ENCODE assay signal across 9 mouse cellular contexts in the genomic region with DNA sequence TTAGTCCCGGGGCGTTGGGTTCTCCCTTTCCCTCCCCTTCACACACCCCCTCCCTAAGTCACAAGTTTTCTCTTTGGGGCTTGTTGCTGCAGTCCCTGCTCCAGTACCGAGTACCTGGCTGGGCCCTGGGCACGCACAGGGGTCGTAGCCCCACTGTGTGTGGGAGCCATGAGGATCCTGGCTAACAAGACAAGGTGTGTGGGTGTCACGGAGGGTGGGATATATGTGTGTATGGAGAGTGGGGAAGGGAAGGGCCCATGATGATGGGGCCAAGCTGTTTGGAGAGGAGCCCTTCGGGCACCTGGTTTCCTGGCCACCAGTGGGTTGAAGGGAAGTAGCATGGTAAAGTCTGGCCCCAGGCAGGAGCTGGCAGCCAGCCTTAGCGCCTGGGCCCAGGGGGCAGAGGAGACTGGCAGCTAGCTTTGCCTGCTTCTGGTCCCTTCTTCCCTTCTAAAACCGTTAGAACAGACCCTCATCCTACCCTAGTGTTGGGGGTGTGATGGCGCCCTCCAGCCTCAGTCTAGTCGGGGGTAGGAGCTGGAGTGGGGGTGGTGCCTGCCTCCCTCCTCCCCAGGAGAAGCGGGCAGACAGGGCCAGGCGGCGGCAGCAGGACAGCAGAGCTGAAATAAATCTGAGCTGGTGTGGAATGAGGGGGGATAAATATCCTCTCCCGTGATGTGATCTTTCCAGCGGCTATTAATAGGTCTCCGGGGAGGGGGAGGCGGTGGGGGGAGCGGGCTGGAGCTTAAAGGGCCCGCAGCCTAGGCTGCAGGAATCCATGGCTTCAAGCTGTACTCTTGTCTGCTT. TPM values are rescaled to one million over a fixed set of nuclear protein-coding genes. Genes with fewer than 3 reads are reported as not detected.
DNase-seq lines count a peak whose midpoint lies in the region; ATAC-seq and TF ChIP-seq lines count a peak whose summit lies in the region.
"Had no signal": no experiment of that assay in that cellular context is flagged by ENCODE, and none has a peak within 500 bp of the region (broad histone marks: within the 10 kb centered on the region; RNA-seq: fewer than 3 reads in every experiment).

No protein-coding gene starts in this region.

- H3K4me1 ChIP-seq in embryonic facial prominence, embryonic 10.5 days, result peaks cover 77% of the 10 kb centered on the region
- peaks cover 52 to 66% of the 10 kb centered on the region in 2 experiments for H3K4me1 ChIP-seq in heart, embryonic 14.5 days (ENCODE audit: control insufficient read depth in 2 of 2, insufficient read depth in 2 of 2, low read length in 2 of 2)

- H3K9me3 ChIP-seq in embryonic facial prominence, embryonic 10.5 days, result no peaks in the 10 kb centered on the region
- H3K9me3 ChIP-seq in heart, embryonic 14.5 days (ENCODE audit: control insufficient read depth, low read length), result no peaks in the 10 kb centered on the region

- peak overlapping the region; percentile 56 for H3K4me3 ChIP-seq in embryonic facial prominence, embryonic 10.5 days
- H3K4me3 ChIP-seq in heart, embryonic 14.5 days (ENCODE audit: control insufficient read depth in 1 of 2, insufficient read depth in 1 of 2, low read depth in 1 of 2, low read length in 2 of 2), result peak overlapping the region; percentile 43 to 55
- H3K4me3 ChIP-seq in myocyte, result peak overlapping the region; percentile 41

- intact Hi-C loops in left cerebral cortex, postnatal 25 days (cut with DNase I), result no loop called here

- H3K27me3 ChIP-seq in embryonic facial prominence, embryonic 10.5 days (replicated peaks; ENCODE audit: low read depth, poor library complexity, severe bottlenecking), result peaks cover 7% of the 10 kb centered on the region; the same call in 1 of the 2 replicates
- no peaks in the 10 kb centered on the region for H3K27me3 ChIP-seq in heart, embryonic 14.5 days (ENCODE audit: control insufficient read depth, insufficient read depth, low read length)
- no peaks in the 10 kb centered on the region for H3K27me3 ChIP-seq in myocyte (ENCODE audit: control insufficient read depth, insufficient read depth, insufficient read length)

- H3K79me2 ChIP-seq in myocyte (ENCODE audit: control insufficient read depth, insufficient read depth), result peaks cover 43% of the 10 kb centered on the region

- peak overlapping the region; percentile 93 for H3K27ac ChIP-seq in embryonic facial prominence, embryonic 10.5 days (replicated peaks)
- peak overlapping the region; percentile 98 to 99 for H3K27ac ChIP-seq in heart, embryonic 14.5 days (replicated peaks in 1 of 2; ENCODE audit: control insufficient read depth in 1 of 2, insufficient read depth in 1 of 2, low read depth in 2 of 2, low read length in 2 of 2)

- DNase-seq in urinary bladder, adult 2 months (ENCODE audit: low spot score), result peak; percentile 50
- no peak for DNase-seq in urinary bladder, postnatal 14 days (ENCODE audit: low spot score)
- peak; percentile 77 for DNase-seq in embryonic facial prominence, embryonic 10.5 days (ENCODE audit: low spot score)
- peak; percentile 73 to 82 for DNase-seq in kidney, postnatal 4 days
- DNase-seq in left cerebral cortex, postnatal 25 days (ENCODE audit: low spot score in 2 of 2), result no peak

- peak overlapping the region; percentile 95 for H3K4me2 ChIP-seq in heart, embryonic 14.5 days (ENCODE audit: low read length)
- H3K4me2 ChIP-seq in myocyte (ENCODE audit: low read depth), result peak overlapping the region; percentile 96

- WGBS in embryonic facial prominence, embryonic 10.5 days, result 4% methylated on average over 20 of the region's 20 CpGs
- 5% methylated on average over 18 of the region's 20 CpGs for WGBS in heart, embryonic 14.5 days

- peak overlapping the region; percentile 18 for H3ac ChIP-seq in myocyte (ENCODE audit: control insufficient read depth, insufficient read length)

- ATAC-seq in heart, embryonic 14.5 days (ENCODE audit: insufficient number of reproducible peaks, insufficient read depth, low FRiP score, low read depth), result peak; percentile 44
- no peak for ATAC-seq in monocyte, adult 5-6 weeks (replicated peaks; ENCODE audit: insufficient number of reproducible peaks, low FRiP score, low TSS enrichment, poor library complexity, severe bottlenecking)

- H3K9ac ChIP-seq in heart, embryonic 14.5 days (ENCODE audit: low read length), result peak overlapping the region; percentile 77

- peaks cover 46% of the 10 kb centered on the region for H3K36me3 ChIP-seq in embryonic facial prominence, embryonic 10.5 days (replicated peaks)
- peaks cover 36% of the 10 kb centered on the region for H3K36me3 ChIP-seq in heart, embryonic 14.5 days (ENCODE audit: control insufficient read depth, insufficient read depth, low read length)
- peaks cover 21% of the 10 kb centered on the region for H3K36me3 ChIP-seq in myocyte (ENCODE audit: control insufficient read depth, insufficient read depth)

- TF ChIP-seq POLR2A in myocyte (IDR thresholded peaks at IDR 0.05; ENCODE audit: insufficient read length, low read depth), result peak; percentile 81

TF ChIP-seq in myocyte, 11 proteins besides CTCF, POLR2A, EP300 and RAD21:
- peak; percentile 80 for TF ChIP-seq POLR2AphosphoS2 (IDR thresholded peaks at IDR 0.05; ENCODE audit: insufficient read length, low read depth)
- TF ChIP-seq USF1 (IDR thresholded peaks at IDR 0.05; ENCODE audit: low read depth), result no peak
- TF ChIP-seq TCF3 (IDR thresholded peaks at IDR 0.05; ENCODE audit: insufficient read length, low read depth), result no peak
- peak in 1 of 3 experiments; percentile 11 for TF ChIP-seq MYOD1 (IDR thresholded peaks at IDR 0.05; ENCODE audit: control insufficient read depth in 1 of 3, insufficient read length in 2 of 3, low read depth in 2 of 3)
TF ChIP-seq in myocyte: peak in this region for 2.

RNA-seq across cellular contexts. Expression of a gene that starts 16.9 kb away (rescaled TPM):
- 11.1 and 29.7 TPM in 2 replicates for polyA plus RNA-seq in urinary bladder, adult 2 months (2012; rRNA removed)
- polyA plus RNA-seq in embryonic facial prominence, embryonic 10.5 days (2016; fragmentation: Nextera tagmentation; extraction: Ambion mirVana), result 7.4 and 7.7 TPM in 2 replicates
- polyA plus RNA-seq in heart, embryonic 14.5 days (2014; fragmentation: Nextera tagmentation; extraction: Ambion mirVana), result 12.1 and 12.5 TPM in 2 replicates
- polyA plus RNA-seq in myocyte (2012; fragmentation: generic; extraction: Trizol), result 35.4 TPM
- 10 to 100 TPM; 60.3 to 60.9 TPM for total RNA-seq in left cerebral cortex, postnatal 25 days (2021)
- total RNA-seq in monocyte, adult 5-6 weeks (2017), result 2.8 to 14.1 TPM (median 2.8 TPM) in 3 replicates

RNA-seq across cellular contexts. Expression of a gene that starts 44.8 kb away (rescaled TPM):
- polyA plus RNA-seq in urinary bladder, adult 2 months (2012; rRNA removed), result 788 and 1,023 TPM in 2 replicates
- polyA plus RNA-seq in embryonic facial prominence, embryonic 10.5 days (2016; fragmentation: Nextera tagmentation; extraction: Ambion mirVana), result 0.41 and 0.59 TPM in 2 replicates
- not detected in 2 replicates for polyA plus RNA-seq in heart, embryonic 14.5 days (2014; fragmentation: Nextera tagmentation; extraction: Ambion mirVana)
- not detected for polyA plus RNA-seq in myocyte (2012; fragmentation: generic; extraction: Trizol)
- total RNA-seq in left cerebral cortex, postnatal 25 days (2021), result not detected
- not detected in 3 replicates for total RNA-seq in monocyte, adult 5-6 weeks (2017)
- polyA plus RNA-seq: spleen, adult 2 months had no signal

RNA-seq across cellular contexts. Expression of a gene that starts 58.6 kb away (rescaled TPM):
- polyA plus RNA-seq in urinary bladder, adult 2 months (2012; rRNA removed), result 0.28 and 0.63 TPM in 2 replicates
- polyA plus RNA-seq in embryonic facial prominence, embryonic 10.5 days (2016; fragmentation: Nextera tagmentation; extraction: Ambion mirVana), result not detected in 2 replicates
- not detected in 2 replicates for polyA plus RNA-seq in heart, embryonic 14.5 days (2014; fragmentation: Nextera tagmentation; extraction: Ambion mirVana)
- polyA plus RNA-seq in myocyte (2012; fragmentation: generic; extraction: Trizol), result not detected
- not detected for total RNA-seq in left cerebral cortex, postnatal 25 days (2021)
- not detected in 3 replicates for total RNA-seq in monocyte, adult 5-6 weeks (2017)

Comparison
In these comparisons a context has a peak if more than half of its experiments do, and no peak if none do; other contexts are left out.
1. DNase-seq: peak in urinary bladder, adult 2 months (single experiment), embryonic facial prominence, embryonic 10.5 days (single experiment) and kidney, postnatal 4 days (2 of 2); none in urinary bladder, postnatal 14 days (single experiment) and left cerebral cortex, postnatal 25 days (0 of 2).
2. RNA of a gene that starts 44.8 kb away (polyA plus RNA-seq): 788 to 1,023 TPM in urinary bladder, adult 2 months; 0.41 to 0.59 TPM in embryonic facial prominence, embryonic 10.5 days, not detected in heart, embryonic 14.5 days and not detected in myocyte (single experiment); every median in the first group is over 100 times any median in the second.
3. Peak in every context shown above with its lines, with median percentiles within 50 percentile points of each other: H3K4me3 ChIP-seq.